Comparison of ENCODE assay signal across 13 mouse cellular contexts in genomic region chr3:63551661-63552060, GRCm38 (mm10).
"Had no signal": no experiment of that assay in that cellular context is flagged by ENCODE, and none has a peak within 500 bp of the region (broad histone marks: within the 10 kb centered on the region; RNA-seq: fewer than 3 reads in every experiment).

No protein-coding gene starts in this region.

- H3K27ac ChIP-seq: kidney, embryonic 15.5 days; left cerebral cortex, adult 2 months; limb, embryonic 12.5 days; liver, embryonic 14.5 days; midbrain, embryonic 13.5 days; stomach, embryonic 15.5 days had no signal

- H3K36me3 ChIP-seq: kidney, embryonic 15.5 days; limb, embryonic 12.5 days; midbrain, embryonic 13.5 days; stomach, embryonic 15.5 days had no signal

- ATAC-seq: midbrain, embryonic 13.5 days had no signal

- H3K27me3 ChIP-seq: kidney, embryonic 15.5 days; limb, embryonic 12.5 days; stomach, embryonic 15.5 days had no signal

- H3K9ac ChIP-seq: kidney, embryonic 15.5 days; limb, embryonic 12.5 days; liver, embryonic 14.5 days; midbrain, embryonic 13.5 days; stomach, embryonic 15.5 days had no signal

- H3K9me3 ChIP-seq: kidney, embryonic 15.5 days; limb, embryonic 12.5 days; midbrain, embryonic 13.5 days; stomach, embryonic 15.5 days had no signal

- H3K4me3 ChIP-seq: kidney, embryonic 15.5 days; left cerebral cortex, adult 2 months; limb, embryonic 12.5 days; midbrain, embryonic 13.5 days; stomach, embryonic 15.5 days had no signal

- H3K4me2 ChIP-seq: kidney, embryonic 15.5 days; limb, embryonic 12.5 days; midbrain, embryonic 13.5 days; stomach, embryonic 15.5 days had no signal

- DNase-seq: kidney, postnatal 14 days; lung, adult 18-20 months; lung, postnatal 36 days; right cerebral cortex, adult 18-20 months; right cerebral cortex, postnatal 4 days; thymus, adult 2 months; thymus, postnatal 36 days had no signal

- H3K4me1 ChIP-seq: kidney, embryonic 15.5 days; stomach, embryonic 15.5 days had no signal
